Mouse (Mus musculus): ENCODE data around the gene Zdhhc24.

The Zdhhc24 gene

DNA sequence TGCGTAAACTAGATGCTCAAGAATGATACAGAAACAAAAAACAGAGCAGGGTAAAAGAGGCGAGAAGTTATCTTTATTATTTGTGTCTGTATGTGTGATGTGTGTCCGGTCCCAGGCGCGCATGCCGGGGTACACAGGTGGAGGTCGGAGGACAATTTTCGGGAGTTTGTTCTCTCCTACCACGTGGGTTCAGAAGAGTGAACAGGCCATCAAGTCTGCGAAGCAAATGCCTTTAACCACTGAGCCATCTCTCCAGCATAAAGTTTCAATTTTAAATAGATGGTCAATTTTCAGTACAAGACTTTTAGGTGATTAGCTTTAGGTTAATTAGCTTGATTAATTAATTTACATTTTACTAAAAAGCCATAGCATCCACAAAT lies 846 bp downstream of the Zdhhc24 start:
- DNase-seq, result no peak

DNA sequence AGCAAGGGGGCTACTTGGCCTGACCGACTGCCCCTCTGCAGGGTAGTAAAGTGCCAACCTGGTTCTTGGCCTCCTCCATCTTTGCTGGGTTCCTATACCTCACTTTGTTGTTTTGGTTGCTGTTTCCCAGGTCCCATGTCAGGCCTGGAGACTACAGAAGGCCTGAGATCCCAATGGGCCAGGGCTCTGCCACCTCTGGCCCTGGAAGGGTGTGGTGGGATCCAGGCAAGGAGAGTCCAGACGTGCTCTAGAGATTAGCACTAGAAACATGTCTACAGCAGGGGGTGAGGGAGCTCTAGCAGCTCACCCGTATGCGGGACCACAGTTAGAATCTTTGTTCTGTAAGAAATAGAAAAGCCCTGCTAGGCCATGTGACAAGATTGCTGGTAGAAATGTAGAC lies 5.5 kb downstream of the Zdhhc24 start:
- DNase-seq, result no peak

DNA sequence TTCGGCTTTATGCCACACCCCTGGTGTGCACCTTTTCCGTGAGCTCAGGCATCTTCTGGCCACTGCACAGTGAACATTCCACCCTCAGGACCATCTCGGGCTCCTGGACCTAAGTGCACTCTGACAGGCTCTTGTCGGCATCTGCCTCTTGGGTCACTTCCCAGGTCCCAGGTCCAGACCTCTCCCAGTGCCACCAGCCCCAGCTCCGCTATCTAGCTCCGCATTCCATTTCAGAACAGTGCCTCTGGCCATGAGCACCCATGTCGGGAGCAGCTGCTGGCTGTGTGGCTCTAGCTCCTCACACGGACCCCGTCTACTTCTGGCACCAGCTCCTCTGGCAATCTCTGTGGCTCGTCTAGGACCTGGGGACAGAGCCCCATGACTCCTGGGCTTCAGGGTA lies 11.3 kb downstream of the Zdhhc24 start:
- DNase-seq, result no peak

DNA sequence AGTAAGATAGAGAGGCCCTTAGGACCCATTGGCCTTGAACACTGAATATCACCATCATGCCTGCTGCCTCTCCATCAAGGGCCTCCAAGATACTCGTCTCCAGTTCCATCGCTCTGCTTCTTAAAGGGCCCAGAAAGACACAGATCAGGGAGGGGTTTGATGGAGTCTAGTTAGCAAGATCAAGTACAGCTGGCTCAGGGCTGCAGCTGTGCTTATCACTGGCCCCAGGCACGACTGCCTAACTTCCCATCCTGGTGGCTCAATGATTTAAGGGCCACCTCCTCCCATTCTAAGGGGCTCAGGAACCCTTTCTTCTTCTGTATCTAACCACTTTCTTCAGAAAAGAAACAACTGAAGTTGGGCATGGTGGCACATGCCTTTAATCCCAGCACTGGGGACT lies 13.3 kb downstream of the Zdhhc24 start:
- DNase-seq, result no peak

DNA sequence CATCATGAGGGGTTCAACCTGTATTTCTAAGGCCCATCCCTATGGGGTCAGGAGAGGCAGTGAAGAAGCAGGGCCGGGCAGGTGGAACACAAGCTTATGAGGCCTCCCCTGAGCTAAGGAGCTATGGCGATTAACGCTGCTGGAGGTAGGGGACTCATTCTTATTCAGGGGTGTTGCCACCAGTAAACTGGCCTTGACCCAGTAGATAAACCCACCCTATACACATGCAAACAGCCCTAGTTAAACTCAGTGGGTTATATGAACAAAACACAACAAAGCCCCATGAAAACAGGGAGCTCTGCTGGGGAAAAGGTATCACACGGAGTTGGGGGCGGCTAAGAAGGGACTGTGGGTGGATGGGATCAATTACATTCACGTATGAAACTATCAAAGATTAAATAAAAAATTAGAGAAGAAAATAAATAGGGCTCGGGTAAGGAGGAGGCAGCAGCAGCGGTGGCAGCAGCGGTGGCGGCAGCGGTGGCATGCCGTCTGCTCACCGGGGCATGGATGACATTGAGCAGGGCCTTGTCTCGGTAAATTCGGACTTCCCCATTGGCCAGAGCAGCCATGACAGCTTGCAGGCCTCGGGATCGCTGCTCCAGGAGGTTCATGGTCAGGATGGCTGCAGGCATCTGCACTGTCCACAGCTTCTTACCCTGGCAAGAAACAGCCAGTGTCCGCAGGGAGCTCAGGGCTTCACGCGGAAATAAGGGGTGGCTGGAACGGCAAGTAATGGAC lies 18.5 kb downstream of the Zdhhc24 start:
- no peak for DNase-seq

DNA sequence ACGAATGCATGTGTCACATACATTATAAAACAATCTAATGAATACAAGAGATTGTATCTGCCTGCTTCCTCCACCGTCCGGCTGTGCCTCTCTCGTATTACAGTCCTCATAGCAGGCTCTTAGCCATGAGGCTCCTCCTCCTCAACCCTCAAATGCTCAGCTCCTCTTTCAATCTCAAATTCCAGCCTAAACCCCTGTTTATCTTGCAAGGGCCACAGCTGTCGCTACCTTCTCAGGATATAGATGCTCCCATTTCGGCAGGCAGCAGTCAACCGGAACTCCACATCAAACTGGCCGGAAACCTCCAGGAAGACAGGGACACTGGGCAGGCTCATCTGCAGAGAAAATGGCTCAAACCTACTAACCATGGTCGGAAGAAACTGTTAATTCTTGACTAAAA lies 20.5 kb downstream of the Zdhhc24 start:
- DNase-seq, result no peak

DNA sequence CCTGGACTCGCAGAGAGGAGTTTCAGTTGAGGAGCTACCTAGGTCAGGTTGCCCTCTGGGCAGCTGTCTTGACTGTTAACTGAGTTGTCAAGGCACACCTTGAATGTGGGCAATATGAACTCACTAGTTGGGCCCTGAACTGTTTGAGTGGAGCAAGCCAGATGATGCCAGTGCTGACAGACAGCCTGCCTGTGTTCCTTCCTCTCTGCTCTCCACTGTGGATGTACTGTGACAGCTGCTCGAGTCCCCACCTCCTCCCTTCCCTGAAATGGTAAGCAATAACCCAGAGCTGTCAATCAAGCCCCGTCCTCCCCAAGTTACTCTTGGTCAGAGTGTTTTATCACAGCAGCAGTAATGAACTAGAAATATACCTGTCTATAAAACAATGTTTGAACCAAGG lies 21.4 kb downstream of the Zdhhc24 start:
- no peak for DNase-seq

DNA sequence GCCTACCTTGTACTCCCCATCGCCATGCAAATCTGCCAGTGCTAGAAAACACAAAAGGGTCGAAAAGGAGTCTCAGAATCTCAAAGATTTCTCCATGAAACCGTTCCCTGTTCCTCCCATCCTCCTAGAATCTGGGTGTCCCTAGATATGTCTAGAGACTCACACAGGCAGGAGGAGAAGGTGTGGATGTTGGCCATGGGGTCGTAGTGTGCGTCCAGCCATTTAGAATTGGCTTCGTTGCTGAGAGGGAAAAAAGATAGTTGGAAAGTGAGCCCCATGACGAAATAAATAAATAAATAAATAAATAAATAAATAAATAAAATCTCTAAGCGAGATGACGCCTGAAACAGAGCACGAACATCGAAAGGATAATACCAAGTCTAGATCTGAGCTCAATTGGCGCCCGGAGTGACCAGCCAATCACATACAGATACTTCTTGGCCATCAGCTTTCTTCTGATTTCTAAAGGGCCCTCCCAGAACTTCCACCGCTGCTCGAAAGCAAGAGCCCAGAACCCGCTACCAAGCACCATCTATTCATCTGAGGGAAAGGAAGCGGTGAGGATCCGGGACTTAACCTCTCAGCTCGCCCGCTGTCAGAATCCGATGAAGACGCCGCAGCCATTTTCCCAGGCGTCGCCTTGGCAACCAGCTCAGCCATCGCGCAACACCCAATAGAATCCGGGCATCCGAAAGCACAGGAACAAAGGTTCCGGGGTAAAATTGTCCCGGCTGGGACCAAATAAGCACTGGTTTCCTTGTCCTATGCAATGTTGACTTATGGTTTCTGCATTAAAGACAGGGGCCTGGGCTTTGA lies 27.7 kb downstream of the Zdhhc24 start, which contains the start of gene Bbs1:
Gene Bbs1, minus strand, starts transcription at position 650 of the 816 bp plus-strand sequence.
- peak; percentile 83 for DNase-seq

DNA sequence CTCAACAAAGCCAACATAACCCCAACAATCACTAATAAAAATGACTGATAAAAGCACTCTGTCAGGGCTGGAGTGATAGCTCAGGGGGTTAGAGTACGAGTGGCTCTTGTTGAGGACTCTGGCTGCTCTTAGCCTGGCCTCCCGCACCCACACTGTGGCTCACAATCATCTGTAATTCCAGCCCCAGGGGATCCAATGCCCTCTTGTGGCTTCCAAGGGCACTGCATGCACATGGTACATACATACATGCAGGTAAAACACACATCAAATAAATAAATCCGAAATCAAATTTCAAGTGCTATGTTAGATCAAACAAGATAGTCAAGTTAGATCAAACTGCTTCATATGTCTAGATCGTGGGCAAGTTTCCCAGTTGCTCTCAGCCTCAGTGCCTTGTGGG lies 29.6 kb downstream of the Zdhhc24 start:
- DNase-seq, result no peak

DNA sequence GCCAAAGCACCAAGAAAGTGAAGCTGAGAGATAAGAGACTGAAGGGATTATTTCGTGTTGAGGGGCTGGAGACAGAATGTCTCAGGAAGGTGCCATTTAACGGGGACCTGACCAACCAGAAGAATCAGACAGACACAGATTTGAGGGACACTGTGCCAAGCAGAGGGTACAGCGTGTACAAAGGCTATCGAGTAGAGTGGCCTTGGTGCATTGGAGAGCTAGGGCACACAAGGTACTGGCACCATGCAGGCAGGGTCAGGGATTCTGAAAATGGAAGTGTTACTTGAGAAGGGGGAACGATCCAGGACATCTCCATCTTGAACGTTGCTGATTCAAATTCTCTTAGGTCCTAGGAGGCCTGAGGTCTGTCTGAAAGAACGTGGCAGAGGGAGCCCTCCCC lies 30.9 kb downstream of the Zdhhc24 start:
- no peak for DNase-seq

DNA sequence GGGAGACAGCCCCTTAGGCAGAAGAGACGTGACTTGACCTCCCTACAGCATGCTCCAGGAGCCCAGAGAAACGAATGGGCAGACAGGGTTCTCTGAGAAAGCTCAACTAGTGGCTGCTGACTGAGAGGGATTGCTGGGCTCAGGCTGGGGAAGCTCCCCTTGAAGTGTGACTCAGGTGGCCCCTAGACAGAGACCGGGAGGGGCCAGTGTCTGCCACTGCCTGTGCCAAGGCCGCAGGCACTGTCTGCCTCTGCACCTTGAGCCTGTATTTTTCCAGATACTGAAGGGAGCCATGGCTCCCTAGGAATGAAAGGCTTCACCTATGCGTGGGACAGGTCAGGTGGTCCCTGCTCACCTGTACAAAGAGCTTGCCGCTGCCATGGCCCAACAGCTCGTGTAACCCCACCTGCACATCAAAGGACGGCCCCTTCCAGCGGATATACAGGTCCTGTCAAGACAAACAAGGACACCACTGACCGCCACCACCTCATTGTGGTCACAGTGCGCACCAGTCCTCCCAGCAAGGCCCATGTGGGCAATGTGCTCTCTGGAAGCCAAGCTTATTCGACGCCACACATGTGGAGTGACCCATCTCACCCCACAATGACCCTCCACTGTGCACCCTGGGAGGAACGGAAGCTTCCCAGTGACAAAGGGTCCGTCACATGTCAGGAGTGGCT lies 37.6 kb downstream of the Zdhhc24 start:
- DNase-seq, result no peak

DNA sequence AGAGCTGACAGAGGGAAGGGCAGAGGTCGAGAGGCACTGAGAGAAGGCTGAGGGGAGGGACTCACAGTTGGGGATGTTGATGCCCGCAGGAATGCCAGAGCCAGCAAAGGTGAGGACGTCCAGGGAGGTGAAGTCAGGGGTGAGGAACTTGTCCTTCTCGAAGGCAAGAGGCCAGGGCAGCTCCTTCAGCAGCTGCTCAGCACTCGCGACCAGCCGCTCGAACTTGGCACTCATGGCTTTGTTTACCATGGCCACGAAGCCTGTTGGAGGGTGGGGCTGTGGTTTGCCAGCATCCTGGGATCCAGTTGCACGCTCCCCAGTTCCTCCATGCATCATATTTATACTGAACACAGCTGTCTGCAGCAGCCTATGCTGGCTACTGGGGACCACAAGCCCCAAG lies 38.4 kb downstream of the Zdhhc24 start:
- no peak for DNase-seq

DNA sequence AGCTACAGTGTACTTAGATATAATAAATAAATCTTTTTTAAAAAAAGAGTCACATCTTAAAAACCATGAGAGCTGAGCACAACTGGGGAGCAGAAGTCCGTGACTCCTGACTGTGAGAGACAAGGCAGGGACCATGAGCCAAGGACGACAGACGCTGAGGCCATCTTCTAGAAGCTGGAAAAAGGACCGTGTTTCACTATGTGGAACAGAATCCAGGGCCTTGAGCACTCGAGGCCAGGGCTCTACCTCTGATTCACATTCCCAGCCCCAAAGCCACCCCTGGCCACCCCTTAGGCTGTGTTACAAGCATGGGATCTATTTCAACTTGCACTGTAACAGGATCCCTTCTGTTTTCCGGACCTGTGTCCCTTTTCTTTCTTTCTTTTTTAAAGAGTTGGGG lies 41.2 kb downstream of the Zdhhc24 start:
- DNase-seq, result no peak

DNA sequence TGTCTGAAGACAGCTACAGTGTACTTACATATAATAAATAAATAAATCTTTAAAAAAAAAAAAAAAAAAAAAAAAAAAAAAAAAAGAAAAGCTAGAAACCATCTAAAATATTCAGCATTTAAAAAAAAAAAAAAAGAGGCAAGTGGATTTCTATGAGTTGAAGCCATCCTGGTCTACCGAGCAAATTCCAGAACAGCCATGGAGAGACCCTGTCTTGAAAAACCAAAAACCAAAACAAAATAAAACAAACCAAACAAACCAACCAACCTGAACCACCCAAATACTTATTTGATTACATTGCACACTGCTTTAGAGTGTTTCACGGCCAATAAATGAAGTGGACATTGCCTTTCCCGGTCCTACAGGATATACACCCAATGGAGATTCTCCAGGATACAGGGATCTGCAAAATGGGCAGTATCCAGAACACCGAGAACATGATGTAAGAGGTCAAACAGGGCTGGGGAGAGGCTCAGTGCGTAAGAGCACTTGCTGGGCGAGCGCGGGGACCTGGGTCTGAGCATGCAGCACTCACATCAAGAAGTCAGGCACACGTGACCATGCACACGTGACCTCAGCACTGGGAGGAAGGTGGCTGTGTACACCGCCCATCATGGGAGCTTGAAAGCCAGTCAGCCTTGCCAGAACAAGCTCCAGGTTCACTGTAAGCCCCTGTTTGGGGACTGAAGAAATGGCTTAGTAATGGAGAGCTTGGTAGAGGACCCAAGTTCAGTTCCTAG lies 46.8 kb downstream of the Zdhhc24 start:
- DNase-seq, result no peak

DNA sequence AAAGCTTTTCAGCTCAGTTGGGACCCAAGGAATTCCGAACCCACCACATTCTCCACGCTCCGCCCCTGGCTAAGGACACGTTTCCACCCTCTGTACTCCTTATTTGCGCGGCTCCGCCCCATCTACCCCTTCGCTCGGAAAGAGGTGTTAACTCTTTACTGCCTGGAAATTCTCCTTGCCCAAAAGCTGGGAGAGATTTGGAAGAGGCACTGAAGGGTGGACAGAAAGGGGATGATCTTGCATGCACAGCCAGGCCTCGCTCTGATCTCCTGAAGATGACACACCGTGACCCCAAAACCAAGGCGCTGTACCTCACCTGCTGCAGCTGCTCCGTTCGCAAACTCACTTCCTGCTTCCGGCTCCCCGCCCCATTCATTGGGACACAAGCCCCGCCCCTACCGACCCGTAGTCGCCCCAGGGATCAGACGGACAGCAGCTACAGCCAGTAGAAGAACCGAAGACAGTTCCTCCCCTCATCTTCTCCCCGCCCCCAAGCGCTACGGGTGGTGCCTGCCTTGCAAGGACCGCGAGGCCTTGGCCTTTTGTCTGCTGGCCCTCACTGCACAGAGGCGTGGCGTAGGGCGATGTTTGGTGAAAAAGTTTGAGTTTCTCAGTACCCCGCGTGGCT lies 49.5 kb downstream of the Zdhhc24 start, which contains the start of gene Dpp3:
Gene Dpp3, minus strand, starts transcription at position 384 of the 628 bp plus-strand sequence.
- DNase-seq, result peak; percentile 98

DNA sequence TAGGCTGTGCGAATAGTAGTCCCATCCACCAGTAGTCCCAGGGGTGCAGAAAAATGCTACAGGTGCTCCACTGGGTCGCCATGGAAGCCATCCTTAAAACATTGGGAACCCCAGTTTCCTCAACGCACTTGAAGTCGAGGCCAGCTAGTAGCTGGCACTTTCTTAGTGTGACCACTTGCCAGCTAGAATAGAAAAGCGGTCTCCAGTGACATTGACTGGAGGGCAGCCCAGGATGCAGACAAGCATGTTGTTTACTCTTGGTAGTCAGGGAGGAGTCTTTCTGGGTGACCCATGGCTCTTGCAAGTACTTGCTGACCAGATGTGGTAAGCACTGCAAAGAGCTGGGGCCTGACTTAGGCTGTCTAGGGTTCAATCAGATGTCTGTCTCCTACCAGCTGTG lies 50.3 kb downstream of the Zdhhc24 start:
- DNase-seq, result peak; percentile 26
